Mouse (Mus musculus): ENCODE results near the gene Hist1h4f. TPM values are rescaled to one million over a fixed set of nuclear protein-coding genes. Genes with fewer than 3 reads are reported as not detected.
"Not testable (repeated sequence)": the region's sequence is repeated elsewhere in the genome, so short reads cannot be mapped to it uniquely, and the experiment has no call there.

Hist1h4f gene
- total RNA-seq, 2 experiments from 2014 or later, result 150 to 165 TPM

DNA sequence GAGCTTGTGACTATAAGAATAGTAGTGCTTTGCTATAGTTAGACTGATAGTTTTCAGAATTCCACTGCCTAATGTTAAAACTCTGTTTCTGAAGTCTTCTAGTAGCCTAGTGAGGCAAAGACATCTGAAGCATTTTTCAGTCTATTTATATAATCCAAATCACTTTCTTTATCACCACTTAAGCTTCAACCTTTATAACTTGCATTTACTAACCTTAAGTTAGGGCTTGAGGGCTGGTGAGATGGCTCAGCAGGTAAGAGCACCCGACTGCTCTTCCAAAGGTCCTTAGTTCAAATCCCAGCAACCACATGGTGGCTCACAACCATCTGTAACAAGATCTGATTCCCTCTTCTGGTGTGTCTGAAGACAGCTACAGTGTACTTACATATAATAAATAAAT lies 11.6 kb downstream of the Hist1h4f start:
- DNase-seq (ENCODE audit: low spot score in 2 of 2), result not testable (repeated sequence)
- intact Hi-C loops (cut with DNase I), result loop anchor here (10.0 kb wide), 1 partner anchor 1825 kb away; the partner anchor contains the start of genes Hist1h2ai, Hist1h2bl and Hist1h3h

GRCm38 (mm10) chr13:23538249-23538648 lies 13.2 kb downstream of the Hist1h4f start:
- intact Hi-C loops (cut with DNase I), result loop anchor here (10.0 kb wide), 1 partner anchor 1823 kb away; the partner anchor contains the start of genes Hist1h2ai, Hist1h2bl and Hist1h3h
- no peak for DNase-seq (ENCODE audit: low spot score in 2 of 2)

DNA sequence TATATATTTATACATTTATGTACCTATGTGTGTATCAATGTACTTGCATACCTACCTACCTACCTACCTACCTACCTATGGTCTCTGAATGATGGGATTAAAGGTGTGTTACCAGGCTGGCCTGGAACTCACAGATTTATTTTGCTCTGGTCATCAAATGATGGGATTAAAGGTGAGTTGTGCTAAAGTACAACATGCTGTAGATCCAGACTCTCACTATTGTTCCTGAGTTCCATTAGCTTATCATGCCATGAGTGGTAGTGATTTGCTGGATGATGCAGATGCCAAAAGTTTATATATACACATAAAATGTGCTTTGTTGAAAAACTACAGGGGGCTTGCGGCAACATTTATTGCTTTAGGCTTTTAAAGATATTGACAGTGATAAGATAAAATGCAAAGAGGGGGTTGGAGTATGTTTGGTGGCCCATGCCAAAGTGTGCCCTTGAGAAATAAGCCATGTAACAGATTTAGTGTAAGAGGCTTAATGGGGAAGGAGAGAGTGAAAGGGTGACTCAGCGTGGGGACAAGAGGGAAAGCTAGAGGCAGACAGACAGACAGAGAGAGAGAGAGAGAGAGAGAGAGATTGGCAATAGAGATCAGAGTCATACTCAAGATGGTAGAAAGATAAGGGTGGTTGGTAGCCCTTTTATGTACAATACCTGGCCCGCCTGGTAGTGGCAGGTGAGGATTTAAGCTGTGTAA lies 14.3 kb downstream of the Hist1h4f start:
- intact Hi-C loops (cut with DNase I), result loop anchor here (10.0 kb wide), 1 partner anchor 1822 kb away; the partner anchor contains the start of genes Hist1h2ai, Hist1h2bl and Hist1h3h
- DNase-seq (ENCODE audit: low spot score in 2 of 2), result no peak

GRCm38 (mm10) chr13:23536076-23536822 lies 15.2 kb downstream of the Hist1h4f start:
- DNase-seq (ENCODE audit: low spot score in 2 of 2), result no peak
- intact Hi-C loops (cut with DNase I), result loop anchor here (10.0 kb wide), 1 partner anchor 1821 kb away; the partner anchor contains the start of genes Hist1h2ai, Hist1h2bl and Hist1h3h

DNA sequence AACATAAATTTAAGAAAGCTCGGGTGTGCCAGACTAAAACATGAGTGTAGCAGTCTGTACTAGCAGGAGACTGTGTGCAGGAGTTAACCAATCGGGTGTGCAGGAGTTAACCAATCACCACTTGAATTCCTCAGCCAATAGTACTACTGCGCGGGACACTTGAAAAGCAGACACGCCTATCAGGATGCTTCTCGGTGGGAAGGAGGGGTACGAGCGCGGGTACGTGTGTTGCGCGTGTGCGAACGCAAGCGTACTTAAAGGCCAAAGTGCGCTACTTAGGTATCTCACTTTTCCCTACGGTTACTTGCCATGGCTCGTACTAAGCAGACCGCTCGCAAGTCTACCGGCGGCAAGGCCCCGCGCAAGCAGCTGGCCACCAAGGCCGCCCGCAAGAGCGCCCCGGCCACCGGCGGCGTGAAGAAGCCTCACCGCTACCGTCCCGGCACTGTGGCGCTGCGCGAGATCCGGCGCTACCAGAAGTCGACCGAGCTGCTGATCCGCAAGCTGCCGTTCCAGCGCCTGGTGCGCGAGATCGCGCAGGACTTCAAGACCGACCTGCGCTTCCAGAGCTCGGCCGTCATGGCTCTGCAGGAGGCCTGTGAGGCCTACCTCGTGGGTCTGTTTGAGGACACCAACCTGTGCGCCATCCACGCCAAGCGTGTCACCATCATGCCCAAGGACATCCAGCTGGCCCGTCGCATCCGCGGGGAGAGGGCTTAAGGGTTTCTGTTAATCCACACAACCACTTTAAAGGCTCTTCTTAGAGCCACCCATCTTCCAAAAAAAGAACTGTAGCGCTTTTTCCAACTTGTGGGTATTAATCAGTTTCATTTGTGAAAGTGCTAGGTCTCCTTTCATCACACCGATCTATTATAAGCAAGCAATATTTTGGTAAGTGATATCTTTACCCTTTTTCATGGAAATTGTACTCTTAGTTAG lies 16.0 kb downstream of the Hist1h4f start, which contains the start of gene Hist1h3g:
Gene Hist1h3g, plus strand, starts transcription at position 286 of the 939 bp plus-strand sequence.
- intact Hi-C loops (cut with DNase I), result loop anchor here (10.0 kb wide), 1 partner anchor 1821 kb away; the partner anchor contains the start of genes Hist1h2ai, Hist1h2bl and Hist1h3h
- peak; percentile 95 to 97 for DNase-seq (ENCODE audit: low spot score in 2 of 2)

DNA sequence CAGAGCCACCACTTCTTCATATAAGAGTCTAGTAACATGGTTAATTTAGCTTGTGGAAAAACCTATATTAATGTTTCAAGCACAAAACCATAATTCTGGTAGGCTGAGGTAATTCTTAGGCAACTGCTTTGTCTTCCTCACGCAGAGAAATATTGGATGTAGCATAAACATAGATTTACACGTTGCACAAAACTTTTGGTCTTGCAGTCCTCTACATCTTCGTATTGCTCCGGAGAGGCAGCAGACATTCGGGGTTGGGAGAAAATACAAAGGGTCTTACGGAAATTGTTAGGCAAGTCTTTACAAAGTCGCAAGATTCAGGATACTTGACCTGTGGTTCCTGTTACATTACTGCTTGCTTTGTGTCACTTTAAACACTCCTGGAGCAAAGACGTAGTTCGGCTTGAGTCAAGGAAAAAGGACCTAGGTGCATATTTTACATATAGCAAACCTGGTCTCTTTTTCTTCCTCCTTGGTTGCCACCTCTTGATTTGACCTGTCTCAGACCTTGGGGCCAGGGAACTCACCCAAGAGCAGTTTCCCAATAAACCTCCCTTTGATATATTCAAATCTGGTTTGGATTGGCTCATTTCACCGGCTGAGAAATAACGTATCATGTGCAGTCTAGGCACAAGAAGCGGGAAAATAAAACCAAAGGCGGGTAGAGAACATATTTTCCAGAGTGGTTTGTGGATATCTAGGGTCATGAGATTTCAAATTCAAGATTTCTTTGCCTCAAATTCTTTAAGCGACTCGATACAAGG lies 16.9 kb downstream of the Hist1h4f start:
- intact Hi-C loops (cut with DNase I), result loop anchor here (5.0 to 10.0 kb wide), 2 partner anchors 1492 to 1820 kb away; partner anchors contain the start of genes Hist1h2ag, Hist1h2ai, Hist1h2bj and Hist1h2bl
- DNase-seq (ENCODE audit: low spot score in 2 of 2), result no peak

DNA sequence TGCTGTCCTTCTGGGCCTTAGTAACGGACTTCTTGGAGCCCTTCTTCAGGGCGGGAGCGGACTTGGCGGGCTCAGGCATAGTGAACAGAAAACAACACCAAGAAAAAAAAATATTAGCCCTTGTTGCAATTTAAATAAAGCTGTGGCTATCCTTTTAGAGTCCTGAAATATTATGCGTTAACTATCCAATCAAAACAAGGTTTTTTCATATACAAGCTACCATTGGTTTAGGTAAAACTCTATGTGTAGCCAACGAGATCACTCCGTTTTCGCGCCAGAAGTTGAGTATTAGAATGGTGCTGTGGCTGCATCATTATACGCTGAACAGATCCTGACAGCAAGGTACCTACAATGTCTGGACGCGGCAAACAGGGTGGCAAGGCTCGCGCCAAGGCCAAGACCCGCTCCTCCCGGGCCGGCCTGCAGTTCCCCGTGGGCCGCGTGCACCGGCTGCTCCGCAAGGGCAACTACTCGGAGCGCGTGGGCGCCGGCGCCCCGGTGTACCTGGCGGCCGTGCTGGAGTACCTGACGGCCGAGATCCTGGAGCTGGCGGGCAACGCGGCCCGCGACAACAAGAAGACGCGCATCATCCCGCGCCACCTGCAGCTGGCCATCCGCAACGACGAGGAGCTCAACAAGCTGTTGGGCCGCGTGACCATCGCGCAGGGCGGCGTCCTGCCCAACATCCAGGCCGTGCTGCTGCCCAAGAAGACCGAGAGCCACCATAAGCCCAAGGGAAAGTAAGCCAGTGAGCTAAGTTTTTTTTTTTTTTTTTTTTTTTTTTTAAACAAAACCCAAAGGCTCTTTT lies 17.7 kb downstream of the Hist1h4f start, which contains the start of gene Hist1h2af:
Gene Hist1h2af, plus strand, starts transcription at position 347 of the 808 bp plus-strand sequence.
- intact Hi-C loops (cut with DNase I), result loop anchor here (5.0 to 10.0 kb wide), 2 partner anchors 1491 to 1819 kb away; partner anchors contain the start of genes Hist1h2ag, Hist1h2ai, Hist1h2bj and Hist1h2bl
- peak; percentile 80 to 84 for DNase-seq (ENCODE audit: low spot score in 2 of 2)

GRCm38 (mm10) chr13:23532262-23533075 lies 19.0 kb downstream of the Hist1h4f start:
- intact Hi-C loops (cut with DNase I), result loop anchor here (5.0 to 10.0 kb wide), 2 partner anchors 1490 to 1818 kb away; partner anchors contain the start of genes Hist1h2ag, Hist1h2ai, Hist1h2bj and Hist1h2bl
- DNase-seq (ENCODE audit: low spot score in 2 of 2), result no peak

- intact Hi-C loops (cut with DNase I), result loop anchor here (5.0 to 10.0 kb wide), 2 partner anchors 1489 to 1816 kb away; partner anchors contain the start of genes Hist1h2ag, Hist1h2ai, Hist1h2bj and Hist1h2bl
- peak; percentile 98 for DNase-seq (ENCODE audit: low spot score in 2 of 2)
These were observed 20.3 kb downstream of the Hist1h4f start, which contains the start of gene Hist1h4h for GRCm38 (mm10) chr13:23530901-23531875. Gene Hist1h4h, plus strand, starts transcription at chr13:23531050.

GRCm38 (mm10) chr13:23530181-23530900 lies 21.1 kb downstream of the Hist1h4f start:
- peak; percentile 78 to 79 for DNase-seq (ENCODE audit: low spot score in 2 of 2)
- intact Hi-C loops (cut with DNase I), result loop anchor here (5.0 to 10.0 kb wide), 2 partner anchors 1488 to 1816 kb away; partner anchors contain the start of genes Hist1h2ag, Hist1h2ai, Hist1h2bj and Hist1h2bl

DNA sequence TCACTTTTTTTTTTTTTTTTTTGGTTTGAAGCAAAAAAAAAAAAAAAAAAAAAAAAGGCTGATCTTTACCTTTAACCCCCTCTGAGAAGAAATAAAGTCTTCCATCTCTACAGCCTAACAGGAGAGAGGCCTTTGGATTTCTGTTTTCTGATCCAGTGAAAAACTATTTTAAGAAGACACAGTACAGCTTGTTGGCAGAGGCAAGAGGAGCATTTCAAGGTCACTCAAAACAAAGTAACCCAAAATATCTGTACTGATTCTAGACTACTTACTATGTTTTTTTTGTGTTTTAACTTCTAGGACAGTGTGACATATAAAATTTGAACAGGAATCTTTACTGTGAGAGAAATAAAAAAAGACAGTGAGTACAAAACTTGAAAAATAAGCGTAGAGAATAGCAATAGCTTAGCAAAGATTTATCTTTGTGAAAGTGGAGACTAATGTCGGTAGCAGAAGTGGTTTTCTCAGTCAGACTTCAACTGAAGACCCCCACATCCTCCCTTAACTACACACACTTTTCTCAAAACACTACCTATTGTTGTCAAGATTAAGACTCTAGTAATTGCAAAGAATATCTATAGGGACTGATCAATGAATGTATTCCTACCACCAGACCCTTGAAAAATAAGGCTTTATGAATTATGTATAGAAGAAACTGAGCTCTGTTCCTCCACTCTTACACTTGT lies 21.8 kb downstream of the Hist1h4f start:
- DNase-seq (ENCODE audit: low spot score in 2 of 2), result no peak
- intact Hi-C loops (cut with DNase I), result loop anchor here (5.0 to 10.0 kb wide), 2 partner anchors 1487 to 1815 kb away; partner anchors contain the start of genes Hist1h2ag, Hist1h2ai, Hist1h2bj and Hist1h2bl

- intact Hi-C loops (cut with DNase I), result no loop called here
- no peak for DNase-seq (ENCODE audit: low spot score in 2 of 2)
These were observed 22.4 kb downstream of the Hist1h4f start for GRCm38 (mm10) chr13:23529005-23529404.

DNA sequence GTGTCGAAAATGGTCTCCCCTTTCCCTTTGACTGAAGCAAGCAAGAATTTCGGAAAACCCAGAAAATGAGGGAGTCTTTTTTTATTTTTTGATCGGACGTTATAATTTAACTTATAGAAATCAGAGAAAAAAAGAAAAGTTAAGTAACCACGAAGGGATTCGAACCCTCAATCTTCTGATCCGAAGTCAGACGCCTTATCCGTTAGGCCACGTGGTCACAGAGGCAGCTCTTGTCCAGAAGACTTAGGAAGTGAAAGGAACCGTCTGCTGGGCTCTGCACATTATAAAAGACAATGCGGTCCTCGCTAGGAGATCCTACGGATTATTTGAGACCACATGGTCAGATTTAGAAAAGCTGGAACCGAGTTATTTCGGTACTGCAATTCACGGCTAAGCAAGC lies 25.1 kb downstream of the Hist1h4f start:
- intact Hi-C loops (cut with DNase I), result no loop called here
- DNase-seq (ENCODE audit: low spot score in 2 of 2), result peak; percentile 95 to 97

Measured in left cerebral cortex, postnatal 14 days (tissue).